Mouse (Mus musculus): ENCODE data around the gene Cyp2j8. TPM values are rescaled to one million over a fixed set of nuclear protein-coding genes. Genes with fewer than 3 reads are reported as not detected.

The Cyp2j8 gene
- total and polyA plus RNA-seq, 3 experiments = not detected

Other genes with a start within 250 kb of the Cyp2j8 start
- gene Cyp2j11, start 158.7 kb downstream of the Cyp2j8 start, total RNA-seq (2014; fragmentation: Nextera tagmentation) = not detected in 2 replicates
- gene Cyp2j11, start 158.7 kb downstream of the Cyp2j8 start, total RNA-seq (2017) = not detected in 2 replicates
- not detected in 2 replicates for gene Cyp2j11, start 158.7 kb downstream of the Cyp2j8 start, polyA plus RNA-seq (2012)
- gene Cyp2j6, start 46.3 kb upstream of the Cyp2j8 start, total RNA-seq (2014; fragmentation: Nextera tagmentation) = not detected in 2 replicates
- 0.06 and 0.16 TPM in 2 replicates for gene Cyp2j6, start 46.3 kb upstream of the Cyp2j8 start, total RNA-seq (2017)
- gene Cyp2j6, start 46.3 kb upstream of the Cyp2j8 start, polyA plus RNA-seq (2012) = not detected in 2 replicates
- not detected in 2 replicates for gene Cyp2j9, start 84.2 kb upstream of the Cyp2j8 start, total RNA-seq (2014; fragmentation: Nextera tagmentation)
- not detected in 2 replicates for gene Cyp2j9, start 84.2 kb upstream of the Cyp2j8 start, total RNA-seq (2017)
- gene Cyp2j9, start 84.2 kb upstream of the Cyp2j8 start, polyA plus RNA-seq (2012) = not detected in 2 replicates
- gene Cyp2j5, start 156.8 kb upstream of the Cyp2j8 start, total RNA-seq (2014; fragmentation: Nextera tagmentation) = not detected in 2 replicates
- 0.06 TPM in 1 of 2 replicates, not detected in the other for gene Cyp2j5, start 156.8 kb upstream of the Cyp2j8 start, total RNA-seq (2017)
- not detected in 2 replicates for gene Cyp2j5, start 156.8 kb upstream of the Cyp2j8 start, polyA plus RNA-seq (2012)

All from G1E (cell line).